Mouse (Mus musculus) CH12.LX (cell line): ENCODE data around the gene Zfp746.

Source experiments
- CTCF ChIP-seq, 2 experiments: IDR thresholded peaks in 1 of 2; conservative IDR thresholded peaks in 1 of 2; 2 replicates each; pipeline ENCODE4 v1.5.1; 2011 to 2012; ENCODE audit warnings: low read depth in 2 of 2, low read length in 2 of 2, improper control_type of control experiment in 1 of 2, inconsistent platforms in 1 of 2, mild to moderate bottlenecking in 1 of 2, moderate library complexity in 1 of 2
- POLR2AphosphoS2 ChIP-seq: IDR thresholded peaks from 2 replicates; pipeline ENCODE4 v1.6.1; 2011; ENCODE audit warnings: low read depth, low read length, improper control_type of control experiment
- TBP ChIP-seq: conservative IDR thresholded peaks from 2 replicates; pipeline ENCODE4 v1.6.1; 2011; ENCODE audit warnings: low read depth, low read length, improper control_type of control experiment
- ZC3H11A ChIP-seq: IDR thresholded peaks from 2 replicates; pipeline ENCODE4 v1.6.1; 2012; ENCODE audit warnings: low read depth, mild to moderate bottlenecking, inconsistent platforms, low read length, improper control_type of control experiment

GRCm38 (mm10) chr6:48067492-48067891 lies 18.9 kb downstream of the Zfp746 start:
- TF ChIP-seq CTCF (conservative IDR thresholded peaks at IDR 0.05 in 1 of 2, IDR thresholded peaks at IDR 0.05 in 1 of 2; ENCODE audit: low read depth in 2 of 2, low read length in 2 of 2) = no peak
- no peak for TF ChIP-seq POLR2AphosphoS2
- TF ChIP-seq ZC3H11A = no peak
- TF ChIP-seq TBP = no peak
